In the genomic region with DNA sequence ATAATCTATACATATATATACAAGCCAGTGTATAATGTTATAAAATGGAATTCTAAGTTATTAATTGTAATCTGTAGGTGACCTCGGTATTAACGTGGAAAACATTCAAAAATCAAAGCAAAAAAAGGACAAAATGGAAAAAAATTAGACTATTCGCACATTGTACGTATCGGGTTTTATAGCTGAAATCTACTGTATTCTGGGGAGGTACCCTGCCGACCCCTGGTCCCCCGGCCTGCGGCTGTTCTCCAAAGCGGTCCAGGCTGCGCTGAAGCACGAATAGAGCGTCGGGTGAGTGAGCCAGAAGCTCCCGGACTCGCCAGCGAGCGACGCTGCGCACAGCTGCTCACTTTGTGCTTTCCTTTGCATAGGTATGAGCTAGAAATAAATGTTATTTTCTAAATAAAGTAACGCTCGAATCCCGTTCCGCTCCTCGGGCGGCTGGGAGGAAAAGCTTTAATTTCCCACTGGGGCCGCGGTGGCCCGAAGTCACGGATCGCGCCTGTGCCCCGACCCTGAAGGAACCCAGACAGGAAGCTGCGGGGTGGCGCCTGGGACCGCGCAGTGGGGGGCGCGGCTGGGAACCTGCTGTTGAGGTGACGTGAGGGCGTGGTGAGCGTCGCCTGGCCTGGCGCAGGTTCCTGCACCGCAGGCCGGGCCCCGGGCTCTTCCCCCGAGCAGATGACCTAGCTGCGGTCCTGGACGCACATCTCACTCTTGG, we compare ENCODE assay signal across 8 mouse cellular contexts. TPM values are rescaled to one million over a fixed set of nuclear protein-coding genes. Genes with fewer than 3 reads are reported as not detected.
DNase-seq lines count a peak whose midpoint lies in the region; ATAC-seq and TF ChIP-seq lines count a peak whose summit lies in the region.

No protein-coding gene starts in this region.

- peaks cover 89% of the 10 kb centered on the region for H3K27me3 ChIP-seq in embryonic facial prominence, embryonic 12.5 days
- H3K27me3 ChIP-seq in hindbrain, embryonic 12.5 days: peaks cover 96% of the 10 kb centered on the region
- peaks cover 97% of the 10 kb centered on the region for H3K27me3 ChIP-seq in neural tube, embryonic 11.5 days (ENCODE audit: control insufficient read depth, insufficient read depth, low read length)

- H3K9me3 ChIP-seq in embryonic facial prominence, embryonic 12.5 days: no peaks in the 10 kb centered on the region
- H3K9me3 ChIP-seq in hindbrain, embryonic 12.5 days (replicated peaks): no peaks in the 10 kb centered on the region
- H3K9me3 ChIP-seq in neural tube, embryonic 11.5 days (ENCODE audit: control insufficient read depth, low read length): no peaks in the 10 kb centered on the region

- peaks cover 22% of the 10 kb centered on the region for H3K4me1 ChIP-seq in embryonic facial prominence, embryonic 12.5 days
- peaks cover 23% of the 10 kb centered on the region for H3K4me1 ChIP-seq in hindbrain, embryonic 12.5 days
- H3K4me1 ChIP-seq in neural tube, embryonic 11.5 days (ENCODE audit: control insufficient read depth, insufficient read depth, low read length): peaks cover 9% of the 10 kb centered on the region; the same call in 1 of the 2 replicates

- H3K4me3 ChIP-seq in left cerebral cortex, adult 2 months: peak overlapping the region; percentile 1; the same call in 1 of the 2 replicates
- peak overlapping the region; percentile 9 for H3K4me3 ChIP-seq in embryonic facial prominence, embryonic 12.5 days
- no peak overlapping the region for H3K4me3 ChIP-seq in hindbrain, embryonic 12.5 days
- H3K4me3 ChIP-seq in neural tube, embryonic 11.5 days (ENCODE audit: low read depth, low read length): no peak overlapping the region

- peak overlapping the region; percentile 33; the same call in 1 of the 2 replicates for H3K9ac ChIP-seq in embryonic facial prominence, embryonic 12.5 days
- H3K9ac ChIP-seq in hindbrain, embryonic 12.5 days: no peak overlapping the region
- no peak overlapping the region for H3K9ac ChIP-seq in neural tube, embryonic 11.5 days (ENCODE audit: low read length)

- no peak for ATAC-seq in embryonic facial prominence, embryonic 12.5 days (ENCODE audit: insufficient number of reproducible peaks, insufficient read depth, low FRiP score, low TSS enrichment)
- 0 out of 2 replicates have a peak, but pooled peaks have one; percentile 12 for ATAC-seq in hindbrain, embryonic 12.5 days (ENCODE audit: low FRiP score)
- ATAC-seq in neural tube, embryonic 11.5 days (ENCODE audit: insufficient read depth, low FRiP score, low TSS enrichment): no peak
- ATAC-seq in cerebellum, adult (ENCODE audit: insufficient number of reproducible peaks, low FRiP score, low TSS enrichment): no peak

- TF ChIP-seq CTCF in left cerebral cortex, adult 2 months (IDR thresholded peaks at IDR 0.05): no peak

- DNase-seq in left cerebral cortex, adult 2 months (ENCODE audit: extremely low spot score in 1 of 2, low spot score in 2 of 2): no peak
- no peak for DNase-seq in left cerebral cortex, postnatal 14 days (ENCODE audit: low spot score in 2 of 2)
- peak; percentile 49 for DNase-seq in neural tube, embryonic 11.5 days (ENCODE audit: low spot score)
- no peak for DNase-seq in frontal cortex, postnatal 14 days (ENCODE audit: low spot score in 2 of 2)
- no peak for DNase-seq in thymus, postnatal 4 days

- no peaks in the 10 kb centered on the region for H3K36me3 ChIP-seq in embryonic facial prominence, embryonic 12.5 days
- H3K36me3 ChIP-seq in hindbrain, embryonic 12.5 days: no peaks in the 10 kb centered on the region
- H3K36me3 ChIP-seq in neural tube, embryonic 11.5 days (ENCODE audit: control insufficient read depth, insufficient read depth, low read length): no peaks in the 10 kb centered on the region

- H3K27ac ChIP-seq in left cerebral cortex, adult 2 months: no peak overlapping the region
- no peak overlapping the region for H3K27ac ChIP-seq in embryonic facial prominence, embryonic 12.5 days
- no peak overlapping the region for H3K27ac ChIP-seq in hindbrain, embryonic 12.5 days
- H3K27ac ChIP-seq in neural tube, embryonic 11.5 days (ENCODE audit: low read depth, low read length): no peak overlapping the region

- intact Hi-C loops in left cerebral cortex, adult 2 months (cut with DNase I): loop anchor here (5.0 kb wide), 1 partner anchor 304 kb away; no protein-coding TSS in a partner anchor
- intact Hi-C loops in left cerebral cortex, postnatal 14 days (cut with DNase I): loop anchor here (5.0 kb wide), 2 partner anchors 221 to 304 kb away; no protein-coding TSS in a partner anchor

- H3K4me2 ChIP-seq in embryonic facial prominence, embryonic 12.5 days (replicated peaks): peak overlapping the region; percentile 22
- no peak overlapping the region for H3K4me2 ChIP-seq in hindbrain, embryonic 12.5 days (replicated peaks)
- H3K4me2 ChIP-seq in neural tube, embryonic 11.5 days (ENCODE audit: low read depth): no peak overlapping the region

- WGBS in embryonic facial prominence, embryonic 12.5 days: under 1% methylated on average over 49 of the region's 49 CpGs
- WGBS in hindbrain, embryonic 12.5 days: 1% methylated on average over 49 of the region's 49 CpGs
- WGBS in neural tube, embryonic 11.5 days: under 1% methylated on average over 47 of the region's 49 CpGs

RNA-seq across cellular contexts. Expression of gene Dmrta2, which starts 5.6 kb away (rescaled TPM):
- total RNA-seq in left cerebral cortex, adult 2 months (2021): 1 to 10 TPM; 2.2 to 2.6 TPM
- 1 to 10 TPM; 2.5 to 3.9 TPM for total RNA-seq in left cerebral cortex, postnatal 14 days (2021)
- 1.2 and 1.4 TPM in 2 replicates for polyA plus RNA-seq in embryonic facial prominence, embryonic 12.5 days (2016; fragmentation: Nextera tagmentation; extraction: Ambion mirVana)
- polyA plus RNA-seq in hindbrain, embryonic 12.5 days (2016; fragmentation: Nextera tagmentation; extraction: Ambion mirVana): 0.20 and 0.21 TPM in 2 replicates
- 0.12 and 0.14 TPM in 2 replicates for polyA plus RNA-seq in neural tube, embryonic 11.5 days (2014; fragmentation: Nextera tagmentation; extraction: Ambion mirVana)

Comparison
In these comparisons a context has a peak if more than half of its experiments do, and no peak if none do; other contexts are left out.
1. H3K4me3 ChIP-seq: peak in left cerebral cortex, adult 2 months (single experiment) and embryonic facial prominence, embryonic 12.5 days (single experiment); none in hindbrain, embryonic 12.5 days (single experiment) and neural tube, embryonic 11.5 days (single experiment).